Mouse (Mus musculus): ENCODE measurements at regions not wholly inside any gene's neighbourhood (a gene's known extent, or its start where the extent isn't known, plus 50 kb on each side); places are given as distances from the start of the nearest gene placed in this dataset.

DNA sequence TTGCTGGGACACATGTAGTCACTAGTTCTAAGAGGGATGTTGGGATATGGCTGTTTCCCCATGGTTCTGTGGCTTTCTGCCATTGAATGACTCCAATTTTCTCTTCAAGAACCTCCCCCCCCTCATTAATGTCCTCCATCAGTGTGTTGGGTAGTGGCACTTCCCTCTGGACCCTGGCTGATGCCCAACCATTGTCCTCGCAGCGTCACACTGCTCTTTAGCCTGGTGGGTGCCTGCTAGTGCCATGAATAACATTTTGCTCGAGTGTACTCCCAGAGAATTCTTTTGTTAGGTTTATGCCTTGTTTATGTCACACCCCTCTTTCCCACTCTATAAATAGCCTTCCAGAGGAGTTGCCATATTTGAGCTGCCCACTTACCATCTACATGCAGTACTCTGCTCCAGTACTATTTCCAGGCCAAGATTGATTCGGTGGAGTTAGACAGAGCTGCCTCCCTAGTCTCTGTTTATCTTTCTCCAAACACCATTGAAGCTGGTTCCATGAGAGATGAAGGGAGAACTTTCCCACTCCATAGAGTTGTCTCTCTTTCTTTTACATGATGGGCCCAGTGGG lies 135.7 kb downstream of the Ttc32 start:
- H3K4me2 ChIP-seq (ENCODE audit: low read depth, low read length, poor library complexity, severe bottlenecking) = no peak overlapping the region
- no peaks in the 10 kb centered on the region for H3K27me3 ChIP-seq (ENCODE audit: insufficient read depth, low read length)
- no peak overlapping the region for H3K27ac ChIP-seq (ENCODE audit: low read depth, low read length)
- TF ChIP-seq CTCF (IDR thresholded peaks at IDR 0.05) = no peak
- 78% methylated on average over 4 of the region's 4 CpGs for WGBS
- H3K9me3 ChIP-seq (ENCODE audit: low read length) = no peaks in the 10 kb centered on the region
- DNase-seq (ENCODE audit: low spot score) = no peak
- no peaks in the 10 kb centered on the region for H3K4me1 ChIP-seq (ENCODE audit: insufficient read depth, low read length)
- ATAC-seq (ENCODE audit: low FRiP score) = no peak
- H3K4me3 ChIP-seq (ENCODE audit: low read depth, low read length) = no peak overlapping the region
- H3K36me3 ChIP-seq (ENCODE audit: insufficient read depth, low read length) = no peaks in the 10 kb centered on the region
- H3K9ac ChIP-seq (replicated peaks; ENCODE audit: low read length, poor library complexity, severe bottlenecking) = no peak overlapping the region

DNA sequence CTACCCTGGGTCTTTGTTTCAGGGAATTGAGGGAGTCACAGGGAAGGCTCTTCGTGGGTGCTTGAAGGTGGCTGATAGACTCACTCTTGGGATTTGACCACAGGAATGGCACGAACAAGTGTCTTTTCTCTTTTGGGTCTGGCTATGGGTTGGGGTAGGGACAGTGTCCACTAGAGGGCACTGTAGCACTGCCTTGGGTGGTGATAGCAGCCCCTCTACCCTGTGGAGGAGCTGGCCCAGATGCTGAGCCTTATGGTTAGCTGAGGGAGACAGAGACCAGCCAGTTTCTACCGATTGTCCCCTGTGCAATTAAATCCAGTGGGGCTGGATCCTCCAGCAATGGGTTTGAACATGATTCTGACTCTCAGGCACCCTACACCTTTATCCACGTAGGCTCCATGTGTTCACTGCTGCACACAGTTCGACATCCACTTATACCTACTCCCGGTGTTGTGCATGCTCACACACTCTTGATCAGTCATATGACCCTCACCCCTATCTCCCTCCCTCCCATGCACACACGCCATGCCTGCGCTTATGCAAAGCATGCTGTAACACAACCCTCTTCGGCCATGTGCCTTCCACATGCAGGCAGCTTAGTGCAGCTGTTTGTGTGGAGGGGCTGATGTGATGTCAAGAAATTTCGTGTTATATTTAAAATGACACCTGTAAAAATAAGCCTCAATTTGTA lies 136.6 kb downstream of the Ttc32 start:
- no peaks in the 10 kb centered on the region for H3K4me1 ChIP-seq (ENCODE audit: insufficient read depth, low read length)
- no peak overlapping the region for H3K9ac ChIP-seq (replicated peaks; ENCODE audit: low read length, poor library complexity, severe bottlenecking)
- peak; percentile 72 for TF ChIP-seq CTCF (IDR thresholded peaks at IDR 0.05)
- no peak overlapping the region for H3K27ac ChIP-seq (ENCODE audit: low read depth, low read length)
- no peaks in the 10 kb centered on the region for H3K9me3 ChIP-seq (ENCODE audit: low read length)
- H3K27me3 ChIP-seq (ENCODE audit: insufficient read depth, low read length) = no peaks in the 10 kb centered on the region
- DNase-seq (ENCODE audit: low spot score) (peak; percentile 62), ATAC-seq (ENCODE audit: low FRiP score) (peak; percentile 62)
- WGBS = 57% methylated on average over 10 of the region's 10 CpGs
- H3K4me3 ChIP-seq (ENCODE audit: low read depth, low read length) = no peak overlapping the region
- no peak overlapping the region for H3K4me2 ChIP-seq (ENCODE audit: low read depth, low read length, poor library complexity, severe bottlenecking)
- no peaks in the 10 kb centered on the region for H3K36me3 ChIP-seq (ENCODE audit: insufficient read depth, low read length)

DNA sequence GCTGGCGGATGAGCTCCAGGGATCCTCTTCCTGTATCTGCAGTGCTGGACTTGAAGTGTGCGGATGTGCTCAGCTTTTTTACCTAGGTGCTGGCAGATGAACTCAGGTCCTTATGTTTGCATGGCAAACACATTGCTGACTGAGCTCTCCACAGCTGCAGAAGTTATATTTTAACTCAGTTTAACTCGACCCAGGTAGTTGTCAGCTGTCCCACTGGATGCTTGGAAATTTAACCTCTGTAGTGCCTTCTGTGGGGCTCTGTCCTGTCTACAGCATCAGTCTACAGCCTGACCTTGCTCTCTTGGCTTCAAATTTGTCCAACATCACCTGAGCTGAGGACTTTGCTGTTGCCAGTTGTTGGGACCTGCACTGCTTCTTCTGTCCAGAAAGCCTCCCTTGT lies 139.2 kb downstream of the Ttc32 start:
- ATAC-seq (ENCODE audit: low FRiP score) = no peak
- H3K9ac ChIP-seq (replicated peaks; ENCODE audit: low read length, poor library complexity, severe bottlenecking) = no peak overlapping the region
- 77% methylated on average over 3 of the region's 3 CpGs for WGBS

DNA sequence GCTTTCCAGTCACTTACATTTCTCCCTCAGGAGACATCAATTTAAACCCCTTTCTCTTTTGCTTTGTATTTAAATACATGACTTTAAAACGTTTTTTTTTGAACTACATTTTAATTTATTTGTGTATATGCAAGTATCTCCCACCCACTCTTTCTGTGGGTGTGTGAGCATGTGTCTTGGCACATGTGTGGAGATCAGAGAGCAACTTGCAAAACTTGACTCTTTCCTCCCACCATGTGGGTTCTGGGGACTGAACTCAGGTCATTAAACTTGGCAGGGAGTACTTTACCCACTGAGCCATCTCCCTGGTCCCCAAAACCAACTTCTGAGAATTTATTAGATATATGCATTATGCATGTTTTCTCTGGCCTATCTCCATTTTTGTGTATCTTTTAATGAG lies 143.9 kb downstream of the Ttc32 start:
- H3K27ac ChIP-seq (ENCODE audit: low read depth, low read length) = no peak overlapping the region
- no peak for DNase-seq (ENCODE audit: low spot score)
- 19% methylated on average over 1 of the region's 1 CpGs for WGBS
- no peak overlapping the region for H3K4me2 ChIP-seq (ENCODE audit: low read depth, low read length, poor library complexity, severe bottlenecking)
- H3K9me3 ChIP-seq (ENCODE audit: low read length) = no peaks in the 10 kb centered on the region
- TF ChIP-seq CTCF (IDR thresholded peaks at IDR 0.05) = no peak
- H3K36me3 ChIP-seq (ENCODE audit: insufficient read depth, low read length) = no peaks in the 10 kb centered on the region
- H3K4me1 ChIP-seq (ENCODE audit: insufficient read depth, low read length) = no peaks in the 10 kb centered on the region
- H3K4me3 ChIP-seq (ENCODE audit: low read depth, low read length) = no peak overlapping the region
- no peaks in the 10 kb centered on the region for H3K27me3 ChIP-seq (ENCODE audit: insufficient read depth, low read length)
- ATAC-seq (ENCODE audit: low FRiP score) = no peak
- H3K9ac ChIP-seq (replicated peaks; ENCODE audit: low read length, poor library complexity, severe bottlenecking) = no peak overlapping the region

More for the DNA sequence above, 139.2 kb downstream of the Ttc32 start:
- no peaks in the 10 kb centered on the region for H3K9me3 ChIP-seq (ENCODE audit: low read length)
- H3K4me2 ChIP-seq (ENCODE audit: low read depth, low read length, poor library complexity, severe bottlenecking) = no peak overlapping the region
- TF ChIP-seq CTCF (IDR thresholded peaks at IDR 0.05) = no peak
- no peak overlapping the region for H3K27ac ChIP-seq (ENCODE audit: low read depth, low read length)
- H3K27me3 ChIP-seq (ENCODE audit: insufficient read depth, low read length) = no peaks in the 10 kb centered on the region
- no peaks in the 10 kb centered on the region for H3K4me1 ChIP-seq (ENCODE audit: insufficient read depth, low read length)
- no peak overlapping the region for H3K4me3 ChIP-seq (ENCODE audit: low read depth, low read length)
- no peaks in the 10 kb centered on the region for H3K36me3 ChIP-seq (ENCODE audit: insufficient read depth, low read length)
- DNase-seq (ENCODE audit: low spot score) = no peak

DNA sequence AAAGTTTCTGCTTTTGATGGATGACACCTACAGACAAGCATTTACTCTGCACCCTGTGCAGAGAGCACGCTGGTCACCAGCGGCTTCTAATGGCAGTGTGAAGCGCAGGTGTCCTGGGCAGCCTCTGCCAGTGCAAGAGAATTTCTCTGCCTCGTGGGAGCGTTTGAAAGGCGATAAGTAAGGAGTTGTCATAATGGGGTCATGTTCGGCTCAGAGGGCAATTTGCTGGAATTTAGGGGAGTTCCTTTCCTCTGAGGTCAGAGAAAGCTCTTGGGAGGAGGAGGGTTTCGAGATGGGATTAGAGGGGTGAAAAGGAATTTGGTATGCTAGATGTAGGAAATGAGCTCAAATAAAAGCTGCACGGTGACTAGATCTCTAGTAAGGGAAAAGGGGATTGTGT lies 144.5 kb downstream of the Ttc32 start:
- TF ChIP-seq CTCF (IDR thresholded peaks at IDR 0.05) = no peak
- Histone ChIP-seq H3K4me1 (ENCODE audit: insufficient read depth, low read length) (no peaks in the 10 kb centered on the region), H3K4me2 (ENCODE audit: low read depth, low read length, poor library complexity, severe bottlenecking) (no peak overlapping the region), H3K27ac (ENCODE audit: low read depth, low read length) (no peak overlapping the region), H3K9ac (replicated peaks; ENCODE audit: low read length, poor library complexity, severe bottlenecking) (no peak overlapping the region), H3K27me3 (ENCODE audit: insufficient read depth, low read length) (no peaks in the 10 kb centered on the region), H3K9me3 (ENCODE audit: low read length) (no peaks in the 10 kb centered on the region), H3K36me3 (ENCODE audit: insufficient read depth, low read length) (no peaks in the 10 kb centered on the region), H3K4me3 (ENCODE audit: low read depth, low read length) (no peak overlapping the region)
- DNase-seq (ENCODE audit: low spot score) = no peak
- ATAC-seq (ENCODE audit: low FRiP score) = no peak
- 45% methylated on average over 9 of the region's 9 CpGs for WGBS

DNA sequence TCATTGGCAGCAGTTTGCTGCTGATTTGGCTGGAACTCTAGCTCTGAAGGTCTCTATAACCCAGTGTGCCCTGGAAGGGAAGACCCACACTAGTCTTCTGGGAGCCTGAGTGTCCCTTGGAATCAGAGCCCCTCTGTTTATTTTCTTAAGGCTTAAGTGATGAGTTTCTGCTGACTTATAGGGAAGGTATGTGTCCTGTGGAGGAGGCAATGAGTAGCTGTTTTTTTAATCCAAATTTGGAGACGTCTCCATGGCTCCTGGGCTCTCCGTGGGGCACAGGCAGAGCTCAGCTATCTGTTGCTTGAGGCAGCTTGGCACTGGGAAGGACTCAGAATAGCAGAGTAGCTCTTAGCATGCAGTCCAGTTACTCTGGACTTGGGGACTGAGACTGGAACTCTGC lies 146.4 kb downstream of the Ttc32 start:
- DNase-seq (ENCODE audit: low spot score) = no peak
- H3K4me2 ChIP-seq (ENCODE audit: low read depth, low read length, poor library complexity, severe bottlenecking) = no peak overlapping the region
- H3K9ac ChIP-seq (replicated peaks; ENCODE audit: low read length, poor library complexity, severe bottlenecking) = no peak overlapping the region
- H3K9me3 ChIP-seq (ENCODE audit: low read length) = no peaks in the 10 kb centered on the region
- no peaks in the 10 kb centered on the region for H3K4me1 ChIP-seq (ENCODE audit: insufficient read depth, low read length)
- ATAC-seq (ENCODE audit: low FRiP score) = no peak
- H3K4me3 ChIP-seq (ENCODE audit: low read depth, low read length) = no peak overlapping the region
- no peaks in the 10 kb centered on the region for H3K36me3 ChIP-seq (ENCODE audit: insufficient read depth, low read length)
- H3K27me3 ChIP-seq (ENCODE audit: insufficient read depth, low read length) = no peaks in the 10 kb centered on the region
- WGBS = 74% methylated on average over 2 of the region's 2 CpGs
- no peak for TF ChIP-seq CTCF (IDR thresholded peaks at IDR 0.05)
- H3K27ac ChIP-seq (ENCODE audit: low read depth, low read length) = no peak overlapping the region
